Comparison of ENCODE assay signal across 8 mouse cellular contexts in genomic region chr7:19573776-19574140, GRCm38 (mm10). TPM values are rescaled to one million over a fixed set of nuclear protein-coding genes. Genes with fewer than 3 reads are reported as not detected.
DNase-seq lines count a peak whose midpoint lies in the region; ATAC-seq and TF ChIP-seq lines count a peak whose summit lies in the region.

No protein-coding gene starts in this region.

- H3K9ac ChIP-seq in heart, adult 2 months (ENCODE audit: low read depth, low read length) = peak overlapping the region; percentile 91
- peak overlapping the region; percentile 83 for H3K9ac ChIP-seq in forebrain, embryonic 14.5 days (ENCODE audit: low read length)
- H3K9ac ChIP-seq in liver, embryonic 14.5 days (replicated peaks) = peak overlapping the region; percentile 94

- H3K79me2 ChIP-seq in heart, adult 2 months (replicated peaks; ENCODE audit: control insufficient read depth, insufficient read depth, low read length) = no peaks in the 10 kb centered on the region; the same call in none of the 2 replicates

- H3K4me3 ChIP-seq in heart, adult 2 months = peak overlapping the region; percentile 80
- H3K4me3 ChIP-seq in E14TG2a.4 (replicated peaks; ENCODE audit: low read length) = peak overlapping the region; percentile 88
- H3K4me3 ChIP-seq in forebrain, embryonic 14.5 days (ENCODE audit: low read depth, low read length) = peak overlapping the region; percentile 59
- H3K4me3 ChIP-seq in liver, embryonic 14.5 days (ENCODE audit: insufficient read depth in 1 of 2, low read depth in 2 of 2, low read length in 2 of 2) = peak overlapping the region; percentile 88 to 92

- intact Hi-C loops in heart, adult 2 months (cut with DNase I) = loop anchor here (1.0 to 2.0 kb wide), 2 partner anchors 12 to 63 kb away; no protein-coding TSS in a partner anchor

- H3K9me3 ChIP-seq in E14TG2a.4 (ENCODE audit: low read length) = no peaks in the 10 kb centered on the region
- no peaks in the 10 kb centered on the region for H3K9me3 ChIP-seq in forebrain, embryonic 14.5 days (replicated peaks; ENCODE audit: control insufficient read depth, low read length)
- H3K9me3 ChIP-seq in liver, embryonic 14.5 days (ENCODE audit: control insufficient read depth, low read length) = no peaks in the 10 kb centered on the region

- H3K36me3 ChIP-seq in heart, adult 2 months (ENCODE audit: control insufficient read depth, insufficient read depth, low read length) = no peaks in the 10 kb centered on the region
- peaks cover 36% of the 10 kb centered on the region for H3K36me3 ChIP-seq in E14TG2a.4 (ENCODE audit: insufficient read depth, low read length)
- H3K36me3 ChIP-seq in forebrain, embryonic 14.5 days (ENCODE audit: control insufficient read depth, insufficient read depth, low read length) = peaks cover 14% of the 10 kb centered on the region
- peaks cover 9% of the 10 kb centered on the region for H3K36me3 ChIP-seq in liver, embryonic 14.5 days (replicated peaks; ENCODE audit: control insufficient read depth, insufficient read depth, low read depth)

- peaks cover 3% of the 10 kb centered on the region; the same call in 1 of the 2 replicates for H3K27me3 ChIP-seq in heart, adult 2 months (ENCODE audit: control insufficient read depth, insufficient read depth, low read length)
- no peaks in the 10 kb centered on the region for H3K27me3 ChIP-seq in E14TG2a.4 (ENCODE audit: insufficient read depth, low read length)
- peaks cover 35% of the 10 kb centered on the region for H3K27me3 ChIP-seq in forebrain, embryonic 14.5 days (replicated peaks; ENCODE audit: control insufficient read depth, insufficient read depth, low read length)
- H3K27me3 ChIP-seq in liver, embryonic 14.5 days (ENCODE audit: control insufficient read depth, insufficient read depth, low read length) = no peaks in the 10 kb centered on the region; the same call in 1 of the 2 replicates

- no peak for TF ChIP-seq CTCF in heart, adult 2 months (IDR thresholded peaks at IDR 0.05)
- no peak for TF ChIP-seq CTCF in E14TG2a.4 (conservative IDR thresholded peaks at IDR 0.05; ENCODE audit: low read length)
- no peak for TF ChIP-seq CTCF in liver, embryonic 14.5 days (IDR thresholded peaks at IDR 0.05; ENCODE audit: low read depth)

- TF ChIP-seq POLR2A in heart, adult 2 months (IDR thresholded peaks at IDR 0.05; ENCODE audit: insufficient read depth, low read depth, low read length) = no peak

- ATAC-seq in forebrain, embryonic 14.5 days = no peak; the same call in none of the 2 replicates
- ATAC-seq in liver, embryonic 14.5 days (ENCODE audit: insufficient read depth) = no peak

- no peak for TF ChIP-seq EP300 in heart, adult 2 months (IDR thresholded peaks at IDR 0.05; ENCODE audit: insufficient read depth, low read depth, low read length)
- no peak for TF ChIP-seq EP300 in liver, embryonic 14.5 days (IDR thresholded peaks at IDR 0.05; ENCODE audit: low read depth)

- 14% methylated on average over 16 of the region's 16 CpGs for WGBS in heart, adult 2 months
- 22% methylated on average over 16 of the region's 16 CpGs for WGBS in forebrain, embryonic 14.5 days
- 22% methylated on average over 16 of the region's 16 CpGs for WGBS in liver, embryonic 14.5 days (ENCODE audit: insufficient replicate concordance)

- peaks cover 7% of the 10 kb centered on the region for H3K4me1 ChIP-seq in heart, adult 2 months (ENCODE audit: control insufficient read depth, insufficient read depth, low read length)
- peaks cover 85% of the 10 kb centered on the region for H3K4me1 ChIP-seq in E14TG2a.4 (replicated peaks; ENCODE audit: low read depth, low read length)
- H3K4me1 ChIP-seq in forebrain, embryonic 14.5 days (ENCODE audit: control insufficient read depth, insufficient read depth, low read length) = peaks cover 7% of the 10 kb centered on the region
- peaks cover 40 to 41% of the 10 kb centered on the region in 2 experiments for H3K4me1 ChIP-seq in liver, embryonic 14.5 days (replicated peaks; ENCODE audit: control insufficient read depth in 2 of 2, insufficient read depth in 2 of 2, low read length in 1 of 2)

- H3K4me2 ChIP-seq in forebrain, embryonic 14.5 days (ENCODE audit: low read length) = peak overlapping the region; percentile 77
- peak overlapping the region; percentile 90 for H3K4me2 ChIP-seq in liver, embryonic 14.5 days (ENCODE audit: low read depth)

- H3K27ac ChIP-seq in heart, adult 2 months = peak overlapping the region; percentile 95
- H3K27ac ChIP-seq in forebrain, embryonic 14.5 days (ENCODE audit: low read depth, low read length) = no peak overlapping the region
- peak overlapping the region; percentile 87 for H3K27ac ChIP-seq in liver, embryonic 14.5 days

- no peak for DNase-seq in heart, adult 2 months
- DNase-seq in heart, adult 8-10 months (ENCODE audit: low spot score) = no peak
- no peak for DNase-seq in forebrain, embryonic 14.5 days (ENCODE audit: low spot score)
- DNase-seq in liver, embryonic 14.5 days (ENCODE audit: low read depth in 3 of 3, low spot score in 3 of 3) = no peak
- DNase-seq in thymus, postnatal 25 days = no peak
- DNase-seq in urinary bladder, postnatal 25 days (ENCODE audit: low spot score) = no peak
- DNase-seq in adrenal gland, postnatal 25 days = no peak

RNA-seq across cellular contexts. Expression of gene Zfp296, which starts 3.3 kb away (rescaled TPM):
- total RNA-seq in heart, adult 2 months (2021) = under 1 TPM; 0.42 to 0.43 TPM
- polyA plus RNA-seq in heart, adult 2 months (2012; rRNA removed) = 0.82 and 1.0 TPM in 2 replicates
- under 1 TPM; 0.25 to 0.84 (median 0.34) TPM for total RNA-seq in heart, adult 8-10 months (2022)
- polyA plus RNA-seq in forebrain, embryonic 14.5 days (2014; fragmentation: Nextera tagmentation; extraction: Ambion mirVana) = 0.15 TPM in 1 of 2 replicates, not detected in the other
- polyA plus RNA-seq in liver, embryonic 14.5 days (2012; rRNA removed) = 0.66 and 0.96 TPM in 2 replicates
- 0.38 and 0.41 TPM in 2 replicates for polyA plus RNA-seq in liver, embryonic 14.5 days (2014; fragmentation: Nextera tagmentation; extraction: Ambion mirVana)
- total RNA-seq in adrenal gland, postnatal 25 days (2021) = 0.62 and 0.73 TPM in 2 replicates

RNA-seq across cellular contexts. Expression of gene Gemin7, which starts 3.6 kb away (rescaled TPM):
- total RNA-seq in heart, adult 2 months (2021) = 10 to 100 TPM; 48.5 to 48.6 TPM
- polyA plus RNA-seq in heart, adult 2 months (2012; rRNA removed) = 75.2 and 87.3 TPM in 2 replicates
- 10 to 100 TPM; 44.9 to 65.4 (median 52.1) TPM for total RNA-seq in heart, adult 8-10 months (2022)
- polyA plus RNA-seq in forebrain, embryonic 14.5 days (2014; fragmentation: Nextera tagmentation; extraction: Ambion mirVana) = 134 and 146 TPM in 2 replicates
- polyA plus RNA-seq in liver, embryonic 14.5 days (2012; rRNA removed) = 34.8 and 39.6 TPM in 2 replicates
- polyA plus RNA-seq in liver, embryonic 14.5 days (2014; fragmentation: Nextera tagmentation; extraction: Ambion mirVana) = 83.1 and 91.6 TPM in 2 replicates
- 75.6 and 93.0 TPM in 2 replicates for total RNA-seq in adrenal gland, postnatal 25 days (2021)

RNA-seq across cellular contexts. Expression of gene Ppp1r37, which starts 10.9 kb away (rescaled TPM):
- 10 to 100 TPM; 58.0 to 69.5 TPM for total RNA-seq in heart, adult 2 months (2021)
- 56.0 and 66.4 TPM in 2 replicates for polyA plus RNA-seq in heart, adult 2 months (2012; rRNA removed)
- 10 to 100 TPM; 61.6 to 72.9 (median 63.8) TPM for total RNA-seq in heart, adult 8-10 months (2022)
- 12.6 and 13.5 TPM in 2 replicates for polyA plus RNA-seq in forebrain, embryonic 14.5 days (2014; fragmentation: Nextera tagmentation; extraction: Ambion mirVana)
- polyA plus RNA-seq in liver, embryonic 14.5 days (2012; rRNA removed) = 21.8 and 27.0 TPM in 2 replicates
- polyA plus RNA-seq in liver, embryonic 14.5 days (2014; fragmentation: Nextera tagmentation; extraction: Ambion mirVana) = 1.5 and 2.0 TPM in 2 replicates
- total RNA-seq in adrenal gland, postnatal 25 days (2021) = 74.4 and 81.6 TPM in 2 replicates

RNA-seq across cellular contexts. Expression of gene Clasrp, which starts 30.5 kb away (rescaled TPM):
- total RNA-seq in heart, adult 2 months (2021) = 10 to 100 TPM; 13.9 to 14.0 TPM
- polyA plus RNA-seq in heart, adult 2 months (2012; rRNA removed) = 26.1 and 32.0 TPM in 2 replicates
- 10 to 100 TPM in 3 of 4 experiments, 1 to 10 TPM in 1; 9.6 to 16.8 (median 12.1) TPM for total RNA-seq in heart, adult 8-10 months (2022)
- 27.1 and 40.1 TPM in 2 replicates for polyA plus RNA-seq in forebrain, embryonic 14.5 days (2014; fragmentation: Nextera tagmentation; extraction: Ambion mirVana)
- polyA plus RNA-seq in liver, embryonic 14.5 days (2012; rRNA removed) = 21.3 and 23.3 TPM in 2 replicates
- 7.5 and 8.6 TPM in 2 replicates for polyA plus RNA-seq in liver, embryonic 14.5 days (2014; fragmentation: Nextera tagmentation; extraction: Ambion mirVana)
- total RNA-seq in adrenal gland, postnatal 25 days (2021) = 57.4 and 67.6 TPM in 2 replicates

RNA-seq across cellular contexts. Expression of gene Relb, which starts 55.5 kb away (rescaled TPM):
- 1 to 10 TPM; 7.1 to 7.6 TPM for total RNA-seq in heart, adult 2 months (2021)
- polyA plus RNA-seq in heart, adult 2 months (2012; rRNA removed) = 9.5 and 12.1 TPM in 2 replicates
- total RNA-seq in heart, adult 8-10 months (2022) = 1 to 10 TPM; 6.4 to 9.2 (median 7.7) TPM
- 2.8 and 3.0 TPM in 2 replicates for polyA plus RNA-seq in forebrain, embryonic 14.5 days (2014; fragmentation: Nextera tagmentation; extraction: Ambion mirVana)
- polyA plus RNA-seq in liver, embryonic 14.5 days (2012; rRNA removed) = 1.0 and 1.1 TPM in 2 replicates
- 0.89 and 1.2 TPM in 2 replicates for polyA plus RNA-seq in liver, embryonic 14.5 days (2014; fragmentation: Nextera tagmentation; extraction: Ambion mirVana)
- total RNA-seq in adrenal gland, postnatal 25 days (2021) = 25.6 and 32.3 TPM in 2 replicates
